8 mouse cellular contexts compared by ENCODE assay signal in genomic region chr3:34019540-34020381, GRCm38 (mm10). TPM values are rescaled to one million over a fixed set of nuclear protein-coding genes. Genes with fewer than 3 reads are reported as not detected.
DNase-seq lines count a peak whose midpoint lies in the region; ATAC-seq and TF ChIP-seq lines count a peak whose summit lies in the region.

Gene Fxr1 (plus strand): TSS chr3:34019943.

- no peak for TF ChIP-seq EP300 in ES-Bruce4 (IDR thresholded peaks at IDR 0.05; ENCODE audit: insufficient read depth, low read depth, low read length)

- TF ChIP-seq CTCF in ES-Bruce4 (IDR thresholded peaks at IDR 0.05; ENCODE audit: low read depth, low read length) = no peak

- H3K36me3 ChIP-seq in ES-Bruce4 (ENCODE audit: control insufficient read depth, insufficient read depth, low read length, poor library complexity, severe bottlenecking) = peaks cover 6% of the 10 kb centered on the region; the same call in 1 of the 2 replicates
- H3K36me3 ChIP-seq in forebrain, embryonic 14.5 days (ENCODE audit: control insufficient read depth, insufficient read depth, low read length) = no peaks in the 10 kb centered on the region
- no peaks in the 10 kb centered on the region for H3K36me3 ChIP-seq in liver, embryonic 15.5 days (replicated peaks)
- no peaks in the 10 kb centered on the region for H3K36me3 ChIP-seq in neural tube, embryonic 11.5 days (ENCODE audit: control insufficient read depth, insufficient read depth, low read length)
- no peaks in the 10 kb centered on the region for H3K36me3 ChIP-seq in stomach, embryonic 16.5 days (ENCODE audit: control insufficient read depth, insufficient read depth, low read length)

- TF ChIP-seq POLR2A in ES-Bruce4 (IDR thresholded peaks at IDR 0.05; ENCODE audit: insufficient read depth, low read length) = peak; percentile 34

- peak; percentile 79 for DNase-seq in cerebellum, adult 11 months
- DNase-seq in forebrain, embryonic 14.5 days (ENCODE audit: low spot score) = peak; percentile 93
- peak; percentile 90 to 92 for DNase-seq in heart, postnatal 10 days
- DNase-seq in kidney, postnatal 4 days = peak; percentile 84 to 93
- peak; percentile 84 for DNase-seq in neural tube, embryonic 11.5 days (ENCODE audit: low spot score)

- under 1% methylated on average over 52 of the region's 97 CpGs for WGBS in forebrain, embryonic 14.5 days
- WGBS in liver, embryonic 15.5 days (ENCODE audit: insufficient replicate concordance) = under 1% methylated on average over 89 of the region's 97 CpGs
- under 1% methylated on average over 65 of the region's 97 CpGs for WGBS in neural tube, embryonic 11.5 days
- WGBS in stomach, embryonic 16.5 days = under 1% methylated on average over 85 of the region's 97 CpGs

- intact Hi-C loops in heart, postnatal 10 days (cut with DNase I) = loop anchor here (5.0 kb wide), 1 partner anchor 222 kb away; the partner anchor contains the start of gene Ttc14

- H3K9me3 ChIP-seq in ES-Bruce4 (replicated peaks; ENCODE audit: control insufficient read depth, insufficient read depth, low read length, poor library complexity, severe bottlenecking) = no peaks in the 10 kb centered on the region; the same call in 1 of the 2 replicates
- H3K9me3 ChIP-seq in forebrain, embryonic 14.5 days (replicated peaks; ENCODE audit: control insufficient read depth, low read length) = no peaks in the 10 kb centered on the region
- H3K9me3 ChIP-seq in liver, embryonic 15.5 days (replicated peaks) = no peaks in the 10 kb centered on the region
- no peaks in the 10 kb centered on the region for H3K9me3 ChIP-seq in neural tube, embryonic 11.5 days (ENCODE audit: control insufficient read depth, low read length)
- H3K9me3 ChIP-seq in stomach, embryonic 16.5 days (replicated peaks; ENCODE audit: control insufficient read depth, low read length) = no peaks in the 10 kb centered on the region

- no peaks in the 10 kb centered on the region for H3K27me3 ChIP-seq in ES-Bruce4 (ENCODE audit: control insufficient read depth, insufficient read depth, low read length, poor library complexity, severe bottlenecking)
- H3K27me3 ChIP-seq in forebrain, embryonic 14.5 days (replicated peaks; ENCODE audit: control insufficient read depth, insufficient read depth, low read length) = no peaks in the 10 kb centered on the region
- no peaks in the 10 kb centered on the region for H3K27me3 ChIP-seq in liver, embryonic 15.5 days
- H3K27me3 ChIP-seq in neural tube, embryonic 11.5 days (ENCODE audit: control insufficient read depth, insufficient read depth, low read length) = no peaks in the 10 kb centered on the region
- no peaks in the 10 kb centered on the region for H3K27me3 ChIP-seq in stomach, embryonic 16.5 days (ENCODE audit: control insufficient read depth, insufficient read depth, low read length)

- peak within 1 kb of the TSS; percentile 100 for H3K9ac ChIP-seq in ES-Bruce4 (ENCODE audit: low read depth, poor library complexity, severe bottlenecking)
- peak within 1 kb of the TSS; percentile 96 for H3K9ac ChIP-seq in forebrain, embryonic 14.5 days (ENCODE audit: low read length)
- peak within 1 kb of the TSS; percentile 99 for H3K9ac ChIP-seq in liver, embryonic 15.5 days
- H3K9ac ChIP-seq in neural tube, embryonic 11.5 days (ENCODE audit: low read length) = peak within 1 kb of the TSS; percentile 99
- H3K9ac ChIP-seq in stomach, embryonic 16.5 days (ENCODE audit: low read length) = peak within 1 kb of the TSS; percentile 99

- H3K4me3 ChIP-seq in ES-Bruce4 (ENCODE audit: low read depth, low read length) = peak within 1 kb of the TSS; percentile 99
- H3K4me3 ChIP-seq in forebrain, embryonic 14.5 days (ENCODE audit: low read depth, low read length) = peak within 1 kb of the TSS; percentile 95
- H3K4me3 ChIP-seq in liver, embryonic 15.5 days (replicated peaks) = peak within 1 kb of the TSS; percentile 97
- peak within 1 kb of the TSS; percentile 97 for H3K4me3 ChIP-seq in neural tube, embryonic 11.5 days (ENCODE audit: low read depth, low read length)
- peak within 1 kb of the TSS; percentile 90 for H3K4me3 ChIP-seq in stomach, embryonic 16.5 days (replicated peaks; ENCODE audit: low read length)

- peak; percentile 98 for ATAC-seq in forebrain, embryonic 14.5 days
- peak; percentile 99 for ATAC-seq in liver, embryonic 15.5 days (ENCODE audit: insufficient read depth)
- peak; percentile 93 for ATAC-seq in neural tube, embryonic 11.5 days (ENCODE audit: insufficient read depth, low FRiP score, low TSS enrichment)
- ATAC-seq in stomach, embryonic 16.5 days (ENCODE audit: insufficient read depth, low FRiP score) = peak; percentile 100

- peak within 1 kb of the TSS; percentile 55 for H3K27ac ChIP-seq in ES-Bruce4 (ENCODE audit: insufficient read depth, low read length)
- H3K27ac ChIP-seq in forebrain, embryonic 14.5 days (ENCODE audit: low read depth, low read length) = peak within 1 kb of the TSS; percentile 89
- H3K27ac ChIP-seq in liver, embryonic 15.5 days (replicated peaks) = peak within 1 kb of the TSS; percentile 89
- peak within 1 kb of the TSS; percentile 94 for H3K27ac ChIP-seq in neural tube, embryonic 11.5 days (ENCODE audit: low read depth, low read length)
- H3K27ac ChIP-seq in stomach, embryonic 16.5 days (ENCODE audit: low read length) = peak within 1 kb of the TSS; percentile 93

- peak within 1 kb of the TSS; percentile 79 for H3K4me2 ChIP-seq in forebrain, embryonic 14.5 days (ENCODE audit: low read length)
- peak within 1 kb of the TSS; percentile 96 for H3K4me2 ChIP-seq in liver, embryonic 15.5 days
- peak within 1 kb of the TSS; percentile 55 for H3K4me2 ChIP-seq in neural tube, embryonic 11.5 days (ENCODE audit: low read depth)
- peak within 1 kb of the TSS; percentile 91 for H3K4me2 ChIP-seq in stomach, embryonic 16.5 days (ENCODE audit: low read depth, low read length)

- H3K4me1 ChIP-seq in ES-Bruce4 (ENCODE audit: control insufficient read depth, insufficient read depth, low read length) = peaks cover 2% of the 10 kb centered on the region
- H3K4me1 ChIP-seq in forebrain, embryonic 14.5 days (ENCODE audit: control insufficient read depth, insufficient read depth, low read length) = peaks cover 5% of the 10 kb centered on the region
- peaks cover 31% of the 10 kb centered on the region for H3K4me1 ChIP-seq in liver, embryonic 15.5 days (replicated peaks)
- H3K4me1 ChIP-seq in neural tube, embryonic 11.5 days (ENCODE audit: control insufficient read depth, insufficient read depth, low read length) = no peaks in the 10 kb centered on the region; the same call in 1 of the 2 replicates
- H3K4me1 ChIP-seq in stomach, embryonic 16.5 days (ENCODE audit: control insufficient read depth, insufficient read depth, low read length) = peaks cover 3% of the 10 kb centered on the region

RNA-seq across cellular contexts. Expression of gene Fxr1, which starts in this region (rescaled TPM):
- polyA plus RNA-seq in ES-Bruce4 (2011; ENCODE audit: insufficient read depth, insufficient read length, low read depth, missing spikeins) = 462 and 491 TPM in 2 replicates
- 45.5 and 47.0 TPM in 2 replicates for polyA plus RNA-seq in forebrain, embryonic 14.5 days (2014; fragmentation: Nextera tagmentation; extraction: Ambion mirVana)
- total RNA-seq in heart, postnatal 10 days (2021) = 100 to 1,000 TPM; 156 to 159 TPM
- polyA plus RNA-seq in liver, embryonic 15.5 days (2015; fragmentation: Nextera tagmentation; extraction: Ambion mirVana) = 22.0 and 22.4 TPM in 2 replicates
- polyA plus RNA-seq in neural tube, embryonic 11.5 days (2014; fragmentation: Nextera tagmentation; extraction: Ambion mirVana) = 81.1 and 81.2 TPM in 2 replicates
- polyA plus RNA-seq in stomach, embryonic 16.5 days (2015; fragmentation: Nextera tagmentation; extraction: Ambion mirVana) = 43.4 and 48.5 TPM in 2 replicates

Comparison
In these comparisons a context has a peak if more than half of its experiments do, and no peak if none do; other contexts are left out.
1. Peak in every context shown above with its lines: DNase-seq, ATAC-seq, H3K4me3 ChIP-seq and H3K27ac ChIP-seq.